Mouse (Mus musculus) liver, embryonic 14.5 days (tissue): ENCODE measurements around the gene Kremen2.

Experiments used
- CTCF ChIP-seq: IDR thresholded peaks from 2 replicates; pipeline ENCODE4 v1.5.1; 2016; ENCODE audit warnings: antibody characterized with exemption, low read depth, control low read depth
- EP300 ChIP-seq: IDR thresholded peaks from 2 replicates; pipeline ENCODE4 v1.6.1; 2016; ENCODE audit warnings: antibody characterized with exemption, low read depth

- no peak for TF ChIP-seq CTCF
- no peak for TF ChIP-seq EP300
These were observed 4.0 kb downstream of the Kremen2 start for GRCm38 (mm10) chr17:23741359-23742209.
